Mouse (Mus musculus) T-cell, adult 66 days (primary cell): ENCODE measurements around the gene Mcee. TPM values are rescaled to one million over a fixed set of nuclear protein-coding genes. Genes with fewer than 3 reads are reported as not detected.

Source experiments
- total RNA-seq, 2 experiments: library from RNA; stranded (reverse); gene quantifications; 3 replicates in 1 of 2; 4 replicates in 1 of 2; pipeline ENCODE4 v1.2.4; 2023

The Mcee gene
- 10 to 100 TPM; 10.1 to 11.3 TPM for total RNA-seq

DNA sequence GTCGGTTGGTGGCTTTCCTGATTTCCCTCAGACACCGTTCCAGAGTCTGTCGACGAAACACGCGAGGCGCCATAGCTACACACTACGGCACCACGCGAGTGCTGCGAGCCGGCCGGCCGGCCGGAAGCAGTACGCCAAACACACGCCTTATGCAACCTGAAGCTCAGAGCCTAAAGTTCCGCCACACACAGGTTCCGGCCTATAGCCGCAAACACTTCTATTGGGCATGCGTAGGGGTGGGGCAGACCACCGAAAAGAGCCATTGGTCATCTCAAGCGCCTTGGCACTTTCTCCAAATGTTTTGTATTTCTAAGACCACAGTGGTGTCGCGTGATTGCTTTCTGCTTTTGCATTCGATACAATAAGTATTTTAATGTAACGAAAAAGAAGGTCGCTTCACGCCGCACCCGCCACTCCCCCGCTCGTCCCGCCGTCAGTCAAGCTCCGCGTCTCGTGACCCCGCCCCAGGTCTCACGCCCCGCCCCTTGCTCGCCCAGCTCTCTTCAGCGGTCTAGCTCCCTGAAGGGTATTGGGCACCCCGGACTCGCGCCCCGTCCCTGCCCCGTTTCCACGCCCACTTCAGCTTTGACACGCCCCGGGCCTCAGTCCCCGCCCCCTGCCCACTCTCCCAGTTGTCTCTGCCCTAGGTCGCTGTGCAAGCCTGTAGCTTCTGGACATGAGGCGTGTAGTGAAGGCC, at the start of gene Mcee, which contains the start of gene Mphosph10:
Mcee (plus strand) TSS at position 486 of the 697 bp plus-strand sequence.
Mphosph10 (minus strand) TSS at position 147 of the 697 bp plus-strand sequence.

DNA sequence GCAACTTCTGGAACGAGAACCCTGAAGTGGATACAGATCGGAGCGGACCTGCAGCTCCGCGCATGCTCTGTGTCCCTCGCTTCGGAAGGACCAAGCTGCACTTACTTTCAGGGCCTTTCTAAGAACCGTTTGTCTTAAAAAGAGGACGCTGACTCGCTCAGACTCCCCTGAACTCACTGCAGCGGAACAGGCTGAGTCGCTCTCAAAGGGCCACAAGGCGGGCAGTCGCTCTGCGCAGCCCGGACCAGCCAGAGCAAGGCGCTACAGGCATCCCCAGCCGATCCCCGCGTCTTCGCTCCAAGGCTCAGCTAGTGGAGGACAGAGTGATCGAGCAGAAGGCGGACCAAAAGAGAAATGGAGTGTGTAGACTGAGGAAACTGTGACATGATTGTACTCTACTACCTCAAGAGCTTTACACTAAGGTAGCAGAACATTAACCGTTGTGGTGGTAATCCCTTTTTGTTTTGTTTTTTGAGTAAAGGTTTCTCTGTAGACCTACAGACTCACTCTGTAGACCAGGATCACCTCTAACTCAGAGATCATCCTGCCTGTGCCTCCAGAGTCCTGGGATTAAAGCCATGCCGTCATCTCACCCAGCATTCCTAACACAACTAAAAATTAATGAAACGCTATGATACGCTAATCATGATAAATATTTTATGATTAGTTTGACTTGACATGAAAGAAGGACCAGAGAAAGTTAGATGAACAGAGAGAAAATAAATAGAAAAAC, 18.4 kb upstream of the Mcee start, which contains the start of gene Fan1:
Fan1 (minus strand) TSS at position 266 of the 733 bp plus-strand sequence.

Other genes with a start within 250 kb of the Mcee start
- 10 to 100 TPM; 19.3 to 24.9 TPM for gene Trpm1, start 238.8 kb upstream of the Mcee start, total RNA-seq
- gene Mtmr10, start 105.0 kb upstream of the Mcee start, total RNA-seq: 10 to 100 TPM; 11.7 to 17.4 TPM
- 10 to 100 TPM; 12.7 to 16.2 TPM for gene Fan1, start 18.5 kb upstream of the Mcee start, total RNA-seq
- gene Mphosph10, start 339 bp upstream of the Mcee start, total RNA-seq: 10 to 100 TPM; 54.6 to 57.2 TPM
- gene Apba2, start 109.1 kb downstream of the Mcee start, total RNA-seq: not detected